Mouse (Mus musculus) embryonic facial prominence, embryonic 15.5 days (tissue): ENCODE data around the gene Dnajb2. TPM values are rescaled to one million over a fixed set of nuclear protein-coding genes. Genes with fewer than 3 reads are reported as not detected.

Source experiments
- ATAC-seq: fragments of 200-750 bp; cut with Nextera tagmentation; 2 replicates; pipeline ENCODE4 v1.8.0; 2017; ENCODE audit warnings: low read depth, moderate TSS enrichment; ENCODE audit not compliant: insufficient number of reproducible peaks, low FRiP score, low TSS enrichment
- H3K27ac ChIP-seq: fragments of 300-500 bp; sonication (generic); replicated peaks from 2 replicates; pipeline ENCODE4 v1.5.1; 2015; ENCODE audit warnings: mild to moderate bottlenecking, inconsistent platforms
- H3K27me3 ChIP-seq: fragments of 300-500 bp; sonication (generic); 2 replicates; pipeline ENCODE4 v1.6.1; 2015; ENCODE audit warnings: inconsistent platforms
- H3K36me3 ChIP-seq: fragments of 300-500 bp; sonication (generic); 2 replicates; pipeline ENCODE4 v1.6.1; 2015; ENCODE audit warnings: mild to moderate bottlenecking, inconsistent platforms
- H3K4me1 ChIP-seq: fragments of 300-500 bp; sonication (generic); 2 replicates; pipeline ENCODE4 v1.6.1; 2015; ENCODE audit warnings: inconsistent platforms
- H3K4me2 ChIP-seq: fragments of 300-500 bp; sonication (generic); replicated peaks from 2 replicates; pipeline ENCODE4 v1.6.1; 2015; ENCODE audit warnings: mild to moderate bottlenecking, inconsistent platforms
- H3K4me3 ChIP-seq: fragments of 300-500 bp; sonication (generic); replicated peaks from 2 replicates; pipeline ENCODE4 v1.5.1; 2015; ENCODE audit warnings: mild to moderate bottlenecking, inconsistent platforms
- H3K9ac ChIP-seq: fragments of 300-500 bp; sonication (generic); 2 replicates; pipeline ENCODE4 v1.6.1; 2015; ENCODE audit warnings: inconsistent platforms
- H3K9me3 ChIP-seq: fragments of 300-500 bp; sonication (generic); replicated peaks from 2 replicates; pipeline ENCODE4 v1.6.1; 2016; ENCODE audit warnings: inconsistent platforms
- WGBS: fragments of 180-500 bp; shearing (Covaris S2); methylation state at CpG from one replicate; pipeline ENCODE4 v1.1.7; 2015; 5-methylcytosine and 5-hydroxymethylcytosine counted together
- microRNA-seq: library from miRNA; unstranded; fragments of <30 nt; microRNA quantifications from one replicate; pipeline ENCODE4, GENCODE M21; 2016; ENCODE audit warnings: borderline number of aligned reads
- polyA plus RNA-seq: library from polyadenylated mRNA; unstranded; fragments of >200 nt; fragmentation: Nextera tagmentation; extraction: Ambion mirVana; gene quantifications from 2 replicates; pipeline ENCODE4 v1.2.1, GENCODE M21; 2015

Dnajb2 gene
- polyA plus RNA-seq, 1 experiment from 2014 or later: 51.3 TPM

- Histone ChIP-seq H3K9ac (no peak overlapping the region), H3K4me2 (no peak overlapping the region), H3K4me3 (no peak overlapping the region), H3K9me3 (no peaks in the 10 kb centered on the region), H3K27me3 (peaks cover 10% of the 10 kb centered on the region), H3K36me3 (no peaks in the 10 kb centered on the region), H3K27ac (no peak overlapping the region), H3K4me1 (no peaks in the 10 kb centered on the region)
- ATAC-seq: no peak
- 73% methylated on average over 5 of the region's 5 CpGs for WGBS
Measured at GRCm38 (mm10) chr1:75283017-75283416, 46.8 kb downstream of the Dnajb2 start.

GRCm38 (mm10) chr1:75284911-75285310, 48.7 kb downstream of the Dnajb2 start:
- Histone ChIP-seq H3K27ac (no peak overlapping the region), H3K9ac (no peak overlapping the region), H3K4me2 (no peak overlapping the region), H3K36me3 (no peaks in the 10 kb centered on the region), H3K9me3 (no peaks in the 10 kb centered on the region), H3K4me1 (no peaks in the 10 kb centered on the region), H3K27me3 (no peaks in the 10 kb centered on the region), H3K4me3 (no peak overlapping the region)
- WGBS: 84% methylated on average over 7 of the region's 7 CpGs
- no peak for ATAC-seq

GRCm38 (mm10) chr1:75289376-75289775, 53.2 kb downstream of the Dnajb2 start:
- H3K9ac ChIP-seq: no peak overlapping the region
- no peak for ATAC-seq
- H3K27ac ChIP-seq: no peak overlapping the region
- H3K36me3 ChIP-seq: no peaks in the 10 kb centered on the region
- H3K4me3 ChIP-seq: no peak overlapping the region
- no peak overlapping the region for H3K4me2 ChIP-seq
- 10% methylated on average over 7 of the region's 7 CpGs for WGBS
- H3K9me3 ChIP-seq: no peaks in the 10 kb centered on the region
- no peaks in the 10 kb centered on the region for H3K27me3 ChIP-seq
- no peaks in the 10 kb centered on the region for H3K4me1 ChIP-seq

GRCm38 (mm10) chr1:75289888-75290431, 53.8 kb downstream of the Dnajb2 start:
- Histone ChIP-seq H3K4me3 (no peak overlapping the region), H3K4me1 (no peaks in the 10 kb centered on the region), H3K36me3 (no peaks in the 10 kb centered on the region), H3K27me3 (no peaks in the 10 kb centered on the region), H3K9ac (no peak overlapping the region), H3K4me2 (no peak overlapping the region), H3K9me3 (no peaks in the 10 kb centered on the region), H3K27ac (no peak overlapping the region)
- no peak for ATAC-seq
- WGBS: 56% methylated on average over 8 of the region's 8 CpGs

- Histone ChIP-seq H3K36me3 (no peaks in the 10 kb centered on the region), H3K4me3 (no peak overlapping the region), H3K27me3 (no peaks in the 10 kb centered on the region), H3K27ac (no peak overlapping the region), H3K9ac (no peak overlapping the region), H3K9me3 (no peaks in the 10 kb centered on the region), H3K4me1 (no peaks in the 10 kb centered on the region), H3K4me2 (no peak overlapping the region)
- ATAC-seq: no peak
Measured at GRCm38 (mm10) chr1:75290582-75290981, 54.4 kb downstream of the Dnajb2 start.

GRCm38 (mm10) chr1:75291321-75291720, 55.1 kb downstream of the Dnajb2 start:
- ATAC-seq: no peak
- no peaks in the 10 kb centered on the region for H3K4me1 ChIP-seq
- no peaks in the 10 kb centered on the region for H3K36me3 ChIP-seq
- H3K9me3 ChIP-seq: no peaks in the 10 kb centered on the region
- no peak overlapping the region for H3K4me2 ChIP-seq
- H3K27me3 ChIP-seq: no peaks in the 10 kb centered on the region
- H3K9ac ChIP-seq: no peak overlapping the region
- 82% methylated on average over 8 of the region's 8 CpGs for WGBS
- no peak overlapping the region for H3K4me3 ChIP-seq
- H3K27ac ChIP-seq: no peak overlapping the region

- no peak overlapping the region for H3K9ac ChIP-seq
- H3K4me1 ChIP-seq: no peaks in the 10 kb centered on the region
- no peak overlapping the region for H3K4me2 ChIP-seq
- no peaks in the 10 kb centered on the region for H3K9me3 ChIP-seq
- ATAC-seq: no peak
- H3K27ac ChIP-seq: no peak overlapping the region
- no peaks in the 10 kb centered on the region for H3K36me3 ChIP-seq
- WGBS: 42% methylated on average over 12 of the region's 12 CpGs
- no peak overlapping the region for H3K4me3 ChIP-seq
- H3K27me3 ChIP-seq: no peaks in the 10 kb centered on the region
Measured at GRCm38 (mm10) chr1:75292476-75293330, 56.5 kb downstream of the Dnajb2 start.

GRCm38 (mm10) chr1:75293331-75293701, 57.1 kb downstream of the Dnajb2 start:
- no peak for ATAC-seq
- WGBS: 73% methylated on average over 5 of the region's 5 CpGs
- no peak overlapping the region for H3K9ac ChIP-seq
- no peaks in the 10 kb centered on the region for H3K4me1 ChIP-seq
- no peaks in the 10 kb centered on the region for H3K9me3 ChIP-seq
- H3K27ac ChIP-seq: no peak overlapping the region
- H3K36me3 ChIP-seq: no peaks in the 10 kb centered on the region
- H3K4me2 ChIP-seq: no peak overlapping the region
- H3K27me3 ChIP-seq: no peaks in the 10 kb centered on the region
- no peak overlapping the region for H3K4me3 ChIP-seq

- no peak overlapping the region for H3K4me2 ChIP-seq
Measured at GRCm38 (mm10) chr1:75294294-75294693, 58.1 kb downstream of the Dnajb2 start.

More at GRCm38 (mm10) chr1:75294294-75294693, 58.1 kb downstream of the Dnajb2 start:
- Histone ChIP-seq H3K36me3 (no peaks in the 10 kb centered on the region), H3K27me3 (no peaks in the 10 kb centered on the region), H3K4me1 (no peaks in the 10 kb centered on the region), H3K9me3 (no peaks in the 10 kb centered on the region), H3K27ac (no peak overlapping the region), H3K9ac (no peak overlapping the region), H3K4me3 (no peak overlapping the region)
- WGBS: 76% methylated on average over 5 of the region's 5 CpGs
- ATAC-seq: no peak

Small RNAs within 50 kb of the gene (microRNA-seq; reads per million reads assigned to microRNA genes)
- gene Gm27943: not detected

Other genes starting within 250 kb of the Dnajb2 start
- gene Nhej1, start 111.2 kb upstream of the Dnajb2 start, polyA plus RNA-seq: 9.6 and 9.9 TPM in 2 replicates
- gene Slc23a3, start 102.5 kb upstream of the Dnajb2 start, polyA plus RNA-seq: 0.32 and 0.37 TPM in 2 replicates
- 45.3 TPM in 2 replicates for gene Cnppd1, start 93.7 kb upstream of the Dnajb2 start, polyA plus RNA-seq
- gene Retreg2, start 93.6 kb upstream of the Dnajb2 start, polyA plus RNA-seq: 53.8 and 54.2 TPM in 2 replicates
- 46.5 and 51.2 TPM in 2 replicates for gene Zfand2b, start 67.8 kb upstream of the Dnajb2 start, polyA plus RNA-seq
- gene Abcb6, start 56.0 kb upstream of the Dnajb2 start, polyA plus RNA-seq: 20.7 and 23.3 TPM in 2 replicates
- 27.9 and 30.2 TPM in 2 replicates for gene Ankzf1, start 44.3 kb upstream of the Dnajb2 start, polyA plus RNA-seq
- 32.5 and 37.7 TPM in 2 replicates for gene Atg9a, start 44.2 kb upstream of the Dnajb2 start, polyA plus RNA-seq
- 18.2 and 25.1 TPM in 2 replicates for gene Glb1l, start 25.6 kb upstream of the Dnajb2 start, polyA plus RNA-seq
- gene Stk16, start 25.6 kb upstream of the Dnajb2 start, polyA plus RNA-seq: 121 and 138 TPM in 2 replicates
- 94.8 and 98.3 TPM in 2 replicates for gene Tuba4a, start 16.5 kb upstream of the Dnajb2 start, polyA plus RNA-seq
- not detected in 2 replicates for gene A630095N17Rik, start 4.3 kb upstream of the Dnajb2 start, polyA plus RNA-seq
- 0.41 and 1.0 TPM in 2 replicates for gene Ptprn, start 28.1 kb downstream of the Dnajb2 start, polyA plus RNA-seq
- 0.39 and 0.68 TPM in 2 replicates for gene Resp18, start 42.0 kb downstream of the Dnajb2 start, polyA plus RNA-seq
- gene Dnpep, start 81.6 kb downstream of the Dnajb2 start, polyA plus RNA-seq: 113 and 115 TPM in 2 replicates
- gene Des, start 123.9 kb downstream of the Dnajb2 start, polyA plus RNA-seq: 112 and 140 TPM in 2 replicates
- 16.5 and 18.6 TPM in 2 replicates for gene Speg, start 138.9 kb downstream of the Dnajb2 start, polyA plus RNA-seq
- gene Gmppa, start 199.5 kb downstream of the Dnajb2 start, polyA plus RNA-seq: 103 and 104 TPM in 2 replicates
- gene Asic4, start 214.0 kb downstream of the Dnajb2 start, polyA plus RNA-seq: 0.65 and 0.84 TPM in 2 replicates
- 51.3 and 54.5 TPM in 2 replicates for gene Chpf, start 242.9 kb downstream of the Dnajb2 start, polyA plus RNA-seq
- 1.3 and 1.4 TPM in 2 replicates for gene Tmem198, start 243.1 kb downstream of the Dnajb2 start, polyA plus RNA-seq